Mouse (Mus musculus) liver, adult 2 months (tissue): ENCODE results near the gene Slc20a1.

Experiments used
- CTCF ChIP-seq: fragments of 200-500 bp; IDR thresholded peaks from 2 replicates; pipeline ENCODE4 v1.5.1; 2011; ENCODE audit warnings: low read depth, low read length, control low read depth
- POLR2A ChIP-seq: fragments of 200-500 bp; IDR thresholded peaks from 2 replicates; pipeline ENCODE4 v1.6.1; 2011; ENCODE audit warnings: low read length, control low read depth; ENCODE audit not compliant: insufficient read depth; ENCODE audit errors: extremely low read depth

DNA sequence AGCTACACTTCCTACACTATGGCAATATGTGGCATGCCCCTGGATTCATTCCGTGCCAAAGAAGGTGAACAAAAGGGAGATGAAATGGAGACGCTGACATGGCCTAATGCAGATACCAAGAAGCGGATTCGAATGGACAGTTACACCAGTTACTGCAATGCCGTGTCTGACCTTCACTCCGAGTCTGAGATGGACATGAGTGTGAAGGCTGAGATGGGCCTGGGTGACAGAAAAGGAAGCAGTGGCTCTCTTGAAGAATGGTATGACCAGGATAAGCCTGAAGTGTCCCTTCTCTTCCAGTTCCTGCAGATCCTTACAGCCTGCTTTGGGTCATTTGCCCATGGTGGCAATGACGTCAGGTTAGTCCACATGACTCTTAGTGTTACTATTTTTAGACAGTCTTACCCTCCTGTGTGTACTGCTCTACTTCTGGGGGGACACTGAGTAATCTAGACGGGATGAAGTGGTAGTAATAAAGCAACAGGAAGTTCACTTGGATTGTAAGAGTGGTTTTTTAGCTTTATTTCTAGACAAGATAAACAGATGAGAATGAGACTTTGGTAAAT, 9.7 kb downstream of the Slc20a1 start:
- TF ChIP-seq CTCF (no peak), POLR2A (no peak)
